Mouse (Mus musculus) embryo, embryonic 9.5 days (tissue): Measurements from ENCODE around the gene Lin7c.

Experiments
- DNase-seq: peaks from one replicate; pipeline ENCODE4 v3.0.0-alpha.2; 2017; ENCODE audit errors: extremely low spot score

Lin7c gene

GRCm38 (mm10) chr2:109942810-109943570 is 52.3 kb downstream of the Lin7c start:
- DNase-seq, result peak; percentile 46

- no peak for DNase-seq
Observed at GRCm38 (mm10) chr2:109944995-109945394, 54.3 kb downstream of the Lin7c start.

GRCm38 (mm10) chr2:109945532-109945931 is 54.9 kb downstream of the Lin7c start:
- DNase-seq, result no peak

- DNase-seq, result no peak
Observed at GRCm38 (mm10) chr2:109946426-109946825, 55.8 kb downstream of the Lin7c start.

DNA sequence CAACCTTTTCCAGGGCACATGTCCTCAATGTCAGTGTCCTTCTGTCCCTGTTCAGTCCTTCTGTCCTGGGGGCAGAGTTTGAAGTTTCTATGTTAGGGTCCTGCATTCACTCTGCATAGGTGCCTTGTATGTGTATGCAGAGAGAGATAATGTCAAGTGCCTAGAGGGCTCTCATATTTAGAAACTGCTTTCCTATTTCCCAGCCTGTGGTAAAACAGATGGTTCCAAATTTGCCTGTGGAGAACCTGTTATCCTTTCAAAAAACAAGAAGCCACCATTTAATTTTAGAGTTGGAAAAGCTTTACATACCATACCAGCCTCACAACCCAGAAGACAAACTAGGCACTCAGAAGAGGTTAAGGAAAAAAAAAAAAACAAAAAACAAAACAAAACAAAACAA is 58.9 kb downstream of the Lin7c start:
- no peak for DNase-seq

DNA sequence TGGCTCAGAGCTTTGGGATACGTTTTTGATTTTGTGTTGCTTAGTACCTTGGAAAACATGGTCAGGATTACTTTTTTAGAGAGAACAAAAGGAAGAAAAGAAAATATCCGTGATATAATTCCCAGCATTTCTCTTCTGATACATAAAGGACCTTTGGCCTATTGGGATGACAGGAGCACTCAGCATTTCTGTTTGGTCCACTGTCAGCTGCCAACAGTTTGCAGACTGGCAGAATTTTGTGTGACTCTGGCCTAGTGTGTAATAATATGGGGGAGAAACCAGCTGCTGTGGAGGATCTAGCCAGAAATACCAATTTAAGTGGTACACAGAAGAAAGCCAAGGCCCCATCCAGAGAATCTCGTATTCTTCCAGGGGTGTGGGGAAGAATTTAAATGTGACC is 59.7 kb downstream of the Lin7c start:
- no peak for DNase-seq
